Mouse (Mus musculus): ENCODE results near the gene Nav2. TPM values are rescaled to one million over a fixed set of nuclear protein-coding genes. Genes with fewer than 3 reads are reported as not detected.

Nav2 gene
- total and polyA plus RNA-seq, 3 experiments: 2.0 to 2.7 TPM; not detected in 1

GRCm38 (mm10) chr7:49637281-49637680, 728.8 kb downstream of the Nav2 start:
- Histone ChIP-seq H3K36me3 (ENCODE audit: control insufficient read depth in 1 of 2, insufficient read depth in 2 of 2, low read length in 2 of 2) (no peaks in the 10 kb centered on the region), H3K4me1 (ENCODE audit: control insufficient read depth in 1 of 2, insufficient read depth in 2 of 2, low read length in 2 of 2) (no peaks in the 10 kb centered on the region), H3K27me3 (ENCODE audit: control insufficient read depth in 1 of 2, insufficient read depth in 2 of 2, low read length in 2 of 2) (no peaks in the 10 kb centered on the region), H3K9me3 (replicated peaks; ENCODE audit: insufficient read depth, low read length) (no peaks in the 10 kb centered on the region), H3K79me2 (ENCODE audit: control insufficient read depth, insufficient read depth, low read length, poor library complexity) (no peaks in the 10 kb centered on the region), H3K27ac (ENCODE audit: control insufficient read depth, low read depth, low read length) (no peak overlapping the region), H3K9ac (ENCODE audit: control insufficient read depth, low read depth, low read length, poor library complexity, severe bottlenecking) (no peak overlapping the region), H3K4me3 (ENCODE audit: control insufficient read depth in 1 of 2, insufficient read depth in 1 of 2, low read depth in 2 of 2, low read length in 2 of 2) (no peak overlapping the region)
- TF ChIP-seq ETS1 (IDR thresholded peaks at IDR 0.05; ENCODE audit: low read depth, low read length) (no peak), TAL1 (IDR thresholded peaks at IDR 0.05; ENCODE audit: low read length) (no peak), CHD1 (IDR thresholded peaks at IDR 0.05; ENCODE audit: low read depth, low read length) (no peak), ELF1 (IDR thresholded peaks at IDR 0.05; ENCODE audit: low read depth, low read length) (no peak)
- DNase-seq (ENCODE audit: low read depth, low spot score): no peak

DNA sequence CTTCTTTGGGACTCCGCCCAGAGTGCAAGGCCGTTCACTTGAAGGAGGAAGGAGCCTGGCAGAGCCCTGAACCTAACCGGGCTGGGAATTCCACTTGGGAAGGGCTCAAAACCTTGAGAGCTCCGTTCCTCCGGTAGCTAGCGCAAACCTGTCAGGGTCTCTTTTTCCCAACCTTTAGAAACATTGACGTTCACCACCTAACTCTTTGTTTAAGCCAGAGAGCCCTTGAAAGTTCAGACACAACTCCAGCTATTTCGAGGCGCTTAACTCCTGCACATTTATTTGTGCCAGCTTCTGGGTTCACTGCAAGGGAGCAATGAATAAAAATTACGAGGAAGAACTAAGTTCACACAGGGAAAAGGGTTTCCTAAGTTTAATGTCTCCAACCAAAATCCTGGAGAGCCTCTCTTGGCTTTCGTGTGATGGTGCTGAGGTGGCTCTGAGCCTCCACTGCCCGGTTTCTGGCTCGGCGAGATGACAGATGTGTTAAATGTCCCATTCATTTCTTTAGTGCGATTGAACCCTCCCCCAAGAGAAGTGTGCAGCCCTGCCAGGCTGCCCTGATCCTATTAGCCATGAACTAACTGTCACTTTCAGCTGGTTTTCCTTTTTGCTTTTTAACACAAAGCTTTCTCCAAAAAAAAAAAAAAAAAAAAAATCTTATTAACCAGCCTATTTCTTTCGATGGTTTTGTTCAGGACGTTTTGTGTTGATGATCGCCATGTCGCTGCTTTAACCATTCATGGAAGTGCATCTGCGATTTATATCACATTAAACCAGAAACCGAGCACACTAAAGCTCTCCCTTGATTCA, 729.5 kb downstream of the Nav2 start:
- H3K4me1 ChIP-seq (ENCODE audit: control insufficient read depth in 1 of 2, insufficient read depth in 2 of 2, low read length in 2 of 2): no peaks in the 10 kb centered on the region
- H3K27ac ChIP-seq (ENCODE audit: control insufficient read depth, low read depth, low read length): no peak overlapping the region
- no peaks in the 10 kb centered on the region for H3K79me2 ChIP-seq (ENCODE audit: control insufficient read depth, insufficient read depth, low read length, poor library complexity)
- H3K9me3 ChIP-seq (replicated peaks; ENCODE audit: insufficient read depth, low read length): no peaks in the 10 kb centered on the region
- H3K36me3 ChIP-seq (ENCODE audit: control insufficient read depth in 1 of 2, insufficient read depth in 2 of 2, low read length in 2 of 2): no peaks in the 10 kb centered on the region
- no peak overlapping the region for H3K9ac ChIP-seq (ENCODE audit: control insufficient read depth, low read depth, low read length, poor library complexity, severe bottlenecking)
- no peak overlapping the region for H3K4me3 ChIP-seq (ENCODE audit: control insufficient read depth in 1 of 2, insufficient read depth in 1 of 2, low read depth in 2 of 2, low read length in 2 of 2)
- TF ChIP-seq USF1 (IDR thresholded peaks at IDR 0.05; ENCODE audit: low read depth, low read length): no peak
- no peak for TF ChIP-seq JUND (IDR thresholded peaks at IDR 0.05; ENCODE audit: low read depth, low read length)
- no peak for TF ChIP-seq ELF1 (IDR thresholded peaks at IDR 0.05; ENCODE audit: low read depth, low read length)
- TF ChIP-seq KAT2A (conservative IDR thresholded peaks at IDR 0.05; ENCODE audit: low read depth, low read length): no peak
- no peak for TF ChIP-seq CTCF (IDR thresholded peaks at IDR 0.05 in 2 of 3, conservative IDR thresholded peaks at IDR 0.05 in 1 of 3; ENCODE audit: control insufficient read depth in 1 of 3, insufficient read depth in 1 of 3, low read depth in 2 of 3, low read length in 3 of 3, poor library complexity in 1 of 3, severe bottlenecking in 1 of 3)
- no peak for TF ChIP-seq MAZ (IDR thresholded peaks at IDR 0.05; ENCODE audit: low read depth, low read length)
- no peak for TF ChIP-seq MYC (IDR thresholded peaks at IDR 0.05; ENCODE audit: low read depth, low read length)
- TF ChIP-seq UBTF (IDR thresholded peaks at IDR 0.05; ENCODE audit: borderline replicate concordance, insufficient read depth, low read depth, low read length): no peak
- TF ChIP-seq POLR2A (IDR thresholded peaks at IDR 0.05; ENCODE audit: control insufficient read depth in 1 of 2, insufficient read depth in 1 of 2, low read depth in 1 of 2, low read length in 2 of 2, poor library complexity in 1 of 2): no peak
- TF ChIP-seq RAD21 (IDR thresholded peaks at IDR 0.05; ENCODE audit: low read depth, low read length): no peak
- no peak for TF ChIP-seq POLR2AphosphoS2 (IDR thresholded peaks at IDR 0.05; ENCODE audit: low read length)
- no peak for TF ChIP-seq MAX (IDR thresholded peaks at IDR 0.05; ENCODE audit: low read length)
- no peak for TF ChIP-seq GABPA (IDR thresholded peaks at IDR 0.05; ENCODE audit: low read depth, low read length)
- TF ChIP-seq TAL1 (IDR thresholded peaks at IDR 0.05; ENCODE audit: low read length): no peak
- TF ChIP-seq SMC3 (IDR thresholded peaks at IDR 0.05; ENCODE audit: low read depth, low read length): no peak
- no peak for DNase-seq (ENCODE audit: low read depth, low spot score)
- no peaks in the 10 kb centered on the region for H3K27me3 ChIP-seq (ENCODE audit: control insufficient read depth in 1 of 2, insufficient read depth in 2 of 2, low read length in 2 of 2)

All from MEL (cell line).